Mouse (Mus musculus) liver, adult 10 weeks (tissue): Measurements from ENCODE around the gene Ints6. TPM values are rescaled to one million over a fixed set of nuclear protein-coding genes. Genes with fewer than 3 reads are reported as not detected.

Experiments
- polyA plus RNA-seq: library from polyadenylated mRNA; stranded (reverse); fragments of 350-450 nt; fragmentation: Illumina TruSeq; extraction: RNeasy Lipid Tissue Mini Kit (QIAGEN cat#74804); gene quantifications from one replicate; pipeline ENCODE4 v1.2.3, GENCODE M21; 2014; ENCODE audit warnings: low read depth, low replicate concordance

Ints6 gene
- polyA plus RNA-seq: 30.5 TPM

DNA sequence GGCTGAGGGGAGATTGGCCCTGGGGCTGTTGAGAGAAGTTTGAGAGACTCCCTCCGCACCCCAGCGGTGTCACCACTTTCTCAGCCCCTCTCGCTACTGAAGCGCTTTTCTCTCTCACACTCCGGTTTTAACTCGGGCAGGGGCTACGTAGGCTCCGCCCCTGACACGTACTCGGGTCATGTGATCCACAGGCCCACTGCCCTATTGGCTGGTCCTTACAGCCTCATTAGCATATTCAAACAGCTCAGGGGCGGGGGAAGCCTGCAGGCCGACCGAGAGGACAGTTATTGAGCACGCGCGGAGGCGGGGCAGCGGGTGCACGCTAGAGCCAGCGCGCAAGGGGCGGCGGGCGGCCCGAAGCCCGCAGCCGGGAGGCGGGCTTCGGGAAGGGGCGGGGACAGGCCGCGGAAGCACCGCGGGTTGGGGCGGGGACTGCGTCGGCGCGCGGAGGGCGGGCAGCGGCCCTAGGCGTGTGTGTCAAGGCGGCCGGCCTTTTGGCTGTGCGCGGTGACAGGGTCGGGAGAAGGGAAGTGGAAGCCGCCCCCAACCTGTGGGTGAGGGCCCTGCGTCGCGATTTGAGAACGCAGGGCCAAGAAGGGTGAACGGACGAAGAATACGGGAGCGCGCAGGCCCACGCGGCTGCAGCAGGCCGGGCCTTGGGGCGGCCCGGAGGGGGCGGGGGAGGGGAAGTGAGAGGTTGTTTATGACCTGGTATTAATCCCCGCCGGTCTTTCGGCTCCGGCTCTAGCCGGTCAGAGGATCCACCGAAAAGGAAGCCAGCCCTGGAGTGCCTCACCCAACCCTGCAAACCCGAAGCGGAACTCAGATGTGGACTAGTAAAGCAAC lies at the start of gene Ints6:
TSS of gene Ints6 (minus strand) at position 134 of the 846 bp plus-strand sequence.

DNA sequence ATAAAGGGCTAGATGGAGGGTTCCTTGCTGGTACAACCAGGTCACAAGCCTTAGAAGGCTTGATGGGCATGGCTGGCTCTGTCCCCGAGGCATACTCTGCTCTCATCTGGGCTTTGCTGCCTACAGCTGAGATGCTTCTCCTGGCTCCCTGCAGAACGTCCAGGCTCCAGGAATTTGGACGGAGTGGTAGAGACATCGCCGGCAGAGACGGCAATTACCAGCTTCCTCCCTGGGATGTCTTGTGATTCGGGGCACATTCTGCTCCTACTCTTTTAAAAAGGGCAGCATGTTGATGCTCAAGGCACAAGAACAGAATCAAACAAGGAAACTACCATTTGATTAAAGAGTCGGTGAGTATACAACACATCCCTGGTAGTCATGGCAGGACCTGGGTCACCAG lies 97.6 kb downstream of the Ints6 start, which contains the start of gene Serpine3:
TSS of gene Serpine3 (plus strand) at position 301 of the 400 bp plus-strand sequence.

Other genes with a start within 250 kb of the Ints6 start
- 3.8 TPM for gene Fam124a, start 205.4 kb downstream of the Ints6 start, polyA plus RNA-seq
- not detected for gene Gm4131, start 194.2 kb downstream of the Ints6 start, polyA plus RNA-seq
- gene Serpine3, start 97.5 kb downstream of the Ints6 start, polyA plus RNA-seq: not detected
- 8.8 TPM for gene Wdfy2, start 76.5 kb upstream of the Ints6 start, polyA plus RNA-seq
- not detected for gene Defb48, start 223.3 kb upstream of the Ints6 start, polyA plus RNA-seq
- gene Defb47, start 236.9 kb upstream of the Ints6 start, polyA plus RNA-seq: not detected